Mouse (Mus musculus) ES-CJ7 (cell line): Measurements from ENCODE around the gene Slc22a13.

Experiments used
- DNase-seq: peaks from one replicate; pipeline ENCODE4 v3.0.0; 2011; ENCODE audit warnings: low read depth, low spot score

Gene Slc22a13

DNA sequence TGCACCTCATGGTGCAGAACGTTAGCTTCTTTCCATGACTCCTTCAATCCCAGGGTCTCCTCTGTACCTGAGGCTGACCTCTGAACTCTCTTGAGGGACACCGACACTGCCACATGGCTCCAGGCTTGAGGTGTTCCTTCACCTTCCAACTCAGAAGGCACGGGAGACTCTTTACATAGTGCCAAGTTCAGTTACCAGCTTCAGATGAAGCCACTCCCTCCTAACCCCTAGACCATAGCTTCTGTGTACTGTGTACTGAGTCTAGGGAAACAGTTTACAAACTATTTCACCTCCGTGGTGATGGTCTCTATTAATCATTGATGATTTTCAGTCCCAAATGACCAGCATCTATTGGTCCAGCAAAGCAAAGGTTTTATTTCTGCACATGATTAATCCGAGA is 7.2 kb downstream of the Slc22a13 start:
- no peak for DNase-seq

DNA sequence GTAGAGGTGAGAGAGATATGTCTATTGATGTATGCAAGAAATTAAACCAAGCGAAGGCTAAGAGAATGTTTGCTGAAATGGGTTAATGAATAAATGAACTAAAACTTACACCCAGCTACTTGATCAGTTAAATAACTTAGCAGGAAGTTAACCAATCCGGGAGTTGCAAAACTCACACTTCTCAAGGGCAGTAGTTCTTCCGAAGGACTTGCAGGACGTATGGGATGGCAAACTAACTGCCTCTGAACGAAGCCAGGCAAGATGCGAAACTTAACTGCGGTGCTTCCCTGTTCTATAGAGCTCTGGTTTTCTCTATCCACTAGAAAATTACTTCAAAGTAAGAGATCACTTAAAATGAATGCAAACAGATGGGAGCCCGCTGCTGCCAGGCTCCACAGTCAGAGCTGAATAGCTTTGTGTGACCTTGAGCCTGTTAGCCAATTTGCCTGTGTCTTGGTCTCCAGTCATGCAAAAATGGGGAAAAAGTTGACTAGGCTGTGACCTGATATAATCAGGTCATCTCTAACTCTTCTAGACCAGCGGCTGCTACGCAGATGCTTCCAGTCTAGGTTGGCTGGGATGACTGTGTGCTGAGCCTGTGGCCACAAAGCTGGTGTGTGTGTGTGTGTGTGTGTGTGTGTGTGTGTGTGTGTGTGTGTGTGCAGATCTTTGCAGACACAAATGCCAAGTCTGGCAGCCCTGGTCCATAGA is 9.6 kb downstream of the Slc22a13 start:
- no peak for DNase-seq

DNA sequence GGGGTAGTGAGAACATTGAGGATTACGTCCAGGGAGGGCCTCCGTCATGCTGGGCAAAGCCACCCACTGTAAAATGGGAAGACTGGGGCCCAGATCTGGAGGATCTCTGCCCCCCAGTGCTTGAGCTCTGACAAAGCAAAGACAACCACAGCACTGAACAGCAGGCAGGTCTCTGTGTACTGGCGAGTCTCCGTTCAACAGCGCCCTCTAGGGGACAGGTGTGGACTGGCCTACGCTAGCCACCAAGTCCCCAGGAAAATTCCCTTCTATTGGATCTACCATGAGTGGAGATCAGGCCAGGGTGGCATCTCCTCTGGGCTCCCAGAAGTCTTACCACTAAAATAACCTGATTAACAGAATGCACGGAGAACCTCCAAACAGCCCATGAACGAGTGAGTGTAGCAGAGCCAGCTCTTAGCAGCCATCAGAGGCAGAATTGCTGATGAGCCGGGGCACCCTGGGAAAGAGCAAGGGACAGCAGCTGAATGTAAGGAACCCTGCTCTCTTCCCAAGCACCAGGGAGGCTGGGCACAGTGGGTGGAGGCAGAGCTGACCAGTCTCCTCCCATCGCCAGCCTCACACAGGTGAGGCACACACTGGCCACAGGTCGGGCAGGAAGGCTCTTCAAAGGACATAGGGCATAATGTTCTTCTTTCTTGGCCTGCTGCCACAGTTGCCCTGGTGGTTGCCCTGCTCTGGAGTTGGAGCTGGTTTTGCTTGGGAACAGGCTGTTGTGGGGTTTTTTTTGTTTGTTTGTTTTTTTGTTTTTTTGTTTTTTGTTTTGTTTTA is 16.5 kb downstream of the Slc22a13 start:
- DNase-seq, result peak; percentile 76

DNA sequence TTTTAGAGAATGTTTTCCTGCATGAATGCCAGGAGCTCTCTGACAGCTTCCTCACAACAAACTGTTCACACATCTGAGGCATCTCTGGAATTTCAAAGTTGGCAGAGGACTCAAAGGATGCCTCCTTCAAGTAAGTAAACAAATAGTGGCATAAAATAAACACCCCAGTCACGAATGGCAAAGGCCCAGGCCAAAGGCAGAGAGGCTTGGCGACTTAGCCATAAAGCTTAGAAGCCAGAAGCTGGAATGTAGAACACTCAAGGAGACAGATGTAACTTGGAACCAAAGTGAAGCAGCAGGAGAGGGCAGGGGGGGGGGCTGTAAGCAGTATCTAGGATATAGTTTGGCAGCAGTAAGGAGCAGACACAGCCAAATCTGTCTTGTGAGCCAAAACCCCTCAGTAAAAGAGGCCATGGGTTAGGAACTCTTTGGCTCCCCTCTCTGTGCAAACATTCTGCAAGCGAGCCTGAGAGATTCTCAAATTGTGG is 27.6 kb downstream of the Slc22a13 start:
- no peak for DNase-seq

DNA sequence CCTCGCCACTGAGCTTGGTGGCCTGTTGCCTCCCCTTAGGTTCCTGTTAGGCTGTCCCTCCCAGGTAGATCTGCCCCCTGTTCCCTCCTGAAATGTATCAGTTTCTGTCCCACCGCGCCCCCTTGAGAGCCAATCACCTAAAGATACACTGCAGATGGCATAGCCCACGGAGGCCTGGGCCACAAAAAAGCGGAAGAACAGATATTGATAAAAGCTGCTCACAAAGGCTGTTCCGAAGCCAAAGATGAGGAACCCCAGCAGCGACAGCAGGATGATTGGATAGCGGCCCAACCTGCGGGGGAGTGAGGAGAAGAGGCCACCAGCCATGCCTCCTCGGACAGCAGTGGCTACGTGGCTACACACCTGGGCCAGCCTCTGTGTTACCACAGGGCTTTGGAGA is 29.6 kb downstream of the Slc22a13 start:
- DNase-seq, result no peak

DNA sequence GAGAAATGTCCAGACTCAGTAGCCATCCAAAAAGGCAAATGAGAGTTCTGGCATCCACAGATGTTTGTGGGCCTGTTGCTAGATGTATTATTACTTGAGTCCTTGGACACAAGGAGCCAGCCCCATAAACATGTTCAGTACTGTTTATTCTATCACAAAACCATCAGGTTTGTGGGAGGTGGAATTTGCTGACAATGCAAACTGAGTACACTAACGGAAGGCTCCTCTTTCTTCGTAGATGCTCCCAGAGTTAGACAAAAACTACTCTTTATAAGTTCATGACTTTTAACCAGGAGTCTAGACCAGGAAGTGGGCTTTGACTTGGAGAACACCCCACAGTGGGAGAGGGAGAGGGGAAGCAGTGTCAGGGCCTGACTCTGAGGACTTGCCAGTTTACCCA is 41.3 kb downstream of the Slc22a13 start:
- DNase-seq, result no peak

DNA sequence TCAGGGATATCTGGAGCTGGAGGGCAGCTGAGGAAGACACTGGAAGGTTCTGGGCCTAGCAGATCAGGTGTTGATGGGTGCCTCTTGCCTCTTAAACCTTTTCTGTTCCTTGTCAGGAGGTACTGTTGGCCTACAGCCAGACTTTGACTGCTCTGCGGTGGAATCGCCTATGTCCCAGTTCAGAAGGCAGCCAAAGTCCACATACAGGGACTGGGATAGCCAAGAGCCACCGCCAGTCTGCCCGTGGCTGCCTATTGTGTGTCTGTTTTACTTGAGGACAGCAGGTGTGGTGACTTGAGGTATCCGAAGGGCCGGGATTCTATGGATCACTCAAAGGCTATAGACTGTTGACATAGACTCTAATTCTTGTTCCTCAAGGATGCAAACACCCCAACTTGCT is 43.4 kb downstream of the Slc22a13 start:
- no peak for DNase-seq

DNA sequence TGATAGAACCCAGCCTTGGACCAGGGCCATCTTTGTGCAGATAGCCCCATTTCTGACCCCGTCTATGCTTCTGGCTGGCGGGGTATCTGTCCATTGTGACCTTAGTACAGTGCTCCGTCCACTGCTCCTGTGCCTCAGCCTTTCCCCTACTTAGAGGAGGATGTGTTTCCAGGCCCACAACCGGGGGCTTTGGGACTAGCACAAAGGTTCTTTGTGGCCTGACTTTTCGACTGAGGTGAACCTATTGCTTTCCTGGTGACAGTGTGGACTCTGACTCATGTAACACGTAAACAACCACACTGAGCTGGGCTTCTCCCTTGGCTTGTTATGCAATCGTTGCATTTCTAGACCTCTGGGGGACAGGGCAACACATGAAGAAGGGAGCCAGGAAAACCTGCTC is 44.2 kb downstream of the Slc22a13 start:
- no peak for DNase-seq

DNA sequence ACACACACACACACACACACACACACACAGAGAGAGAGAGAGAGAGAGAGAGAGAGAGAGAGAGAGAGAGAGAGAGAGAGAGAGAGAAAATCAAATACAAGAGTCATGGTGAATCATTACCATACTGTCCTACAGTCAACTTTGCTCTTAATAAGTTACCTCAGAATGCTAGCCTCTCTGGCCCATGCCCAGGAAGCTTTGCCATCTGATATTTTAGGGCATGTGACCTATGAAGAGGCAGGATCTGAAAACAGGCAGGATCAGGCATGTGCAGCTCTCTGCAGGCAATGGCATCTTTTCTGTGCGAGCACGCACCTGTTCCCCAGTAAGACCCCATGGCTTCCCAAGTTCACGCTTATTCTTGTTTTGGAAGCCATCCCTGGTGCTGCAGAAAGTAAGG is 48.2 kb downstream of the Slc22a13 start:
- no peak for DNase-seq

DNA sequence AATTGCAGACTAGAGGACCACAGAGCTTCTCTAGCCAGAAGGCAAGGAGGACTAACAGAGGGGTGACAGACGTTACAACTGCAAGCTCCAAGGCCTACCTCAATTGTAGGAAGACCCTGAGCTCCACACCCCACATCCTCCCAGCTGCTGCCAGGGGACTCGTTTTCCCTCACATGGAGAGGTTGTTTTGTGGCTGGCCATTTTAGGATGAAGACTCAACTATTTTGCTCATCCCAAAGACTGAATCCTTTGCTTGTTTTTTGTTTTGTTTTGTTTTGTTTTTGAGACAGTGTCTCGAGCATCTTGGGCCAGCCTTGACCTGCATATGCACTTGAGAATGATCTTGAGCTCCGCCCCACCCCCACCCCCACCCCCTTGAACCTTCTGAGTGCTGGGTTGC is 50.0 kb downstream of the Slc22a13 start, which contains the start of gene Gm47289:
Gm47289 (plus strand) TSS at position 301 of the 400 bp plus-strand sequence.
- DNase-seq, result no peak

DNA sequence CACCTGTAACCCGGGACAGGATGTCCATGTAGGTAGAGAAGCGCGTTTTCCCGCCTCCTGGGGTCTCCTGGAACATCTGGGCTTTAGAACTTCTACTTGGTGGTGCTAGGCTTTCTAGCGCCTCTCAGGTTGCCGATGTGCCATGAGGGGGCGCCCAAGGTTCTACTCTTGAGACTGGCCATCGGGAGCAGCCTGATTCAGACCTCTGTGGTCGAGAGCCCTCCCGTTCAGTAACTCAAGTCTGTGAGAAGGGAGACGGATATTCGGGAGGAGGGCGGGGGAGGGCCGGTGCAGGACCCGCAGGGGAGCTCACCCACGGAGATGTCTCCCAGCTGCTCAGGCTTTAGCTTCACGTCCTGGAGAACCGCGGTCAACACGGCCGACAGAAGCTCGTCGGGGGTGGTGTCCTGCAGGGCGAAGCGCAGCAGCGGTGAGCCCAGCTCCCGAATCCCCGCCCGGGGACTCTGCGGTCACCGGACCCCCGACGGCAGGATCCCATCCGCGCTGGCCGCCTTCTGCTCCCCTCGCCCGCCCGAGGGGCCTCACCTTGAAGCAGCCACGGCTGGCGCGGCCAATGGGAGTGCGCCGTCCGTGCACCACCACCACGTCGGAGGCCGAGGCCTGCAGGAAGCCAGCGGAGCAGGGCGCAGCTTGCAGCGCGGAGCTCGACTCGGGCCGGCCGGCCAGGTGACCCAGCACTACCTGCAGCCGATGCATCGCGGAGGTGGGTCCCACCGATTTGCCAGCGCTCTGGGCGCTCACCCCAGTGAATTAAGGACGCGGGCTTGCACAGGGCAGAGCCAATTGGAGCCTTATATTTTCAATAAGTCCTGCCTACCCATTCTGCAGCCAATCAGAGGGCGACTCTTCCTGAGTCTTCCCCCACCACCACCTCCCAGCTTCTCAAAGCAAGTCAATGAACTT is 52.4 kb downstream of the Slc22a13 start, which contains the start of gene Acaa1b:
Acaa1b (minus strand) TSS at position 816 of the 924 bp plus-strand sequence.
- peak; percentile 86 for DNase-seq

DNA sequence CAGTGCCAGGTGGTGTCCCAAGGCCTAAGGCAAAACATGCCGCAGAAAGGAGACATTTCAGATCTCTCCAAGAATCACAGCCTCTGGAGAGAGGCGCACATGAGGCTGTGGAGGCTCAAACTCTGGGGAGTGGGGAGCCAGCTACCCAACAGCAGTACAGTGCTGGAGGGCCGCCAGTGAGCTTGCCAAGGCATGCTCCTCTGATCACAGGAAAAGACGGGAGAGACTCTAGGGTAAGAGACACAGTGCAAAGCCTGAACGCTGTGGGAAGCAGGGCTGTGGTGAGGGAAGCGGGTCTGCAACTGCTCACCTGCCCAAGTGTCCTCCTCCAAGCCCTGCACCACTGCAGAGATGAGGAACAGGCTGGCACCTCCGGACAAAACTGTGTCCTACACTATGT is 53.1 kb downstream of the Slc22a13 start:
- no peak for DNase-seq

DNA sequence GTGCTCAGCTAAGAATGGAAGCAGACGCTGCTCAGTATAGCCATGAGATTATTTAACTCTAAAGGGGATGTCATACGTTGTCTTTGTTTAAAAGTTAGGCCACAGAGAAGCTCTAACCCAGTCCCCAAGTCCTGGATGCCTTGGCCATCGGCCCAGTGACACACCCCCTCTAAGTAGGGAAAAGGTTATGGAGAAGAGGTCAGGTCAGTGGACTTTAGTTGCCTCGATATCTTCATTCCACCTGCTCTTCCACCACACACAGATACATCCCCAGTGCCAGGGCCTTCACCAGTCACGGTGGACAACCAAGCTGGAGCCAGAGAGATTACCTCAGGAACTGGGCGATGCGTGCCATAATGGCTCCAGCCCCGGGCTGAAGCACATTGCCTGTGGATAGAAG is 53.5 kb downstream of the Slc22a13 start:
- DNase-seq, result no peak

DNA sequence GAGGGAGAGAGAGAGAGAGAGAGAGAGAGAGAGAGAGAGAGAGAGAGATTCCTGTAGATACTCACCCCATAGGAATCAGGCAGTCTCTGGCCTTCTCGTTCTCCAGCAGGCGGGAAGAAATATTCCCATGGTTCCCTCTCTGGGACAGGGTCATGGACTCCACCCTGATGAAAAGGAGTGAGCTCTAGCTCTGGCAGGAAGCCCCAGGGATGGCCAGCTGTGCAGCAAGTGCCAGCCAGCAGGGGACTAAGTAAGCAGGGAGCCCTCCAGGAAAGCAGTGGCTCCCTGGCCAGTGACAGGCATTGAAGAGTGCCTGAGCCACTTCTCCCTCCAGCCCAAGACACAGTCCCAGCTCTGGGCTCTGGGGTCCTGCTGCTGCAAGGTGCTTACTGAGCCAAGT is 57.1 kb downstream of the Slc22a13 start:
- no peak for DNase-seq

DNA sequence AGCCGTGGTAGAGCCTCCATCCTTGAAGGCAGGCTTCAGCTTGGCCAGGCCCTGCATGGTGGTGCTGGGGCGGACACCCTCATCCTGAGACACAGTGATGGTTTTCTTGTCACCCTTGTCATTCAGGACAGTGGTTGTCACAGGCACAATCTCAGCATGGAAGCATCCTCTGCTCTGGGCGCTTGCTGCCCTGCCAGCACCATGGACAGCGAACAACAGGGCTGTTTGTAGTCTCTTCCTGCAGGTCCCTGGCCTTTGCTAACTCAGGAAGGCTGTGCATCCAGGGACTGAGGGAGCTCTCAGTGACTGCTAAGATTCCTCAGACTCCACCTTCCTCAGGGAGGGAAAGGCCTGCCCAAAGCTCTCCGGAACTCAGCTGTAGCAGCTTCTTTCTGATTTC is 59.3 kb downstream of the Slc22a13 start:
- DNase-seq, result peak; percentile 81

DNA sequence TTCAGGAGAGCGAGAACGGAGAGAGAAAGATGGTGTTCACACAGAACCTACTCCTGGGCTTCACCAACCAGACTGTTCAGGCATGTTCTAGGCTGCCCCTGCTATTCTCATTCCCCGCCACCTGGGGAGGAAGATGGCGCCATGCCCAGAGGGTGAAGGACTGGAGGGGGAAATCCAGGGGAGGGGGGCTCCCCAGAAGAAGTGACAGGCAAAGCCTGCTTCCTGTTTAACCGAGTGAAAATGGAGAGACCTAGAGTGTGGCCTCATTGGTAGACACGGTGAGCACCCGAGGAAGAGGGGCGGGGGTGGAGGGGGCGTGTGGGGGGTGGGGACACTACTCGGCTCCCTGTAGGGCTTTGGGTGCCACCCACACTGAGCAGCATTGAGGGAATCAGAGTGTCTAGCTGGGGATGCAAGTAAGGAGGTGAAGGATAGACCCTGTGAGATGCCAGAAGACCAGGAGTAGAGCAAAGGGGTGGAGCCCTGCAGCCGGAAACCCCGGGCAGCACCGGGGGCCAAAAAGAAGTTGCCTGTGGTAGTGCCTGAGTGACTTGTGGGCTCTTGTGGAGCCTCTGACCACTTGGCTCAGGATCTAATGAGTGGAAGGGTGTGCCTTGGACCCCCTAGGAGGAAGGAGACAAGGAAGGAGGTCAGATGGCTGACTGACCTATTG is 62.7 kb downstream of the Slc22a13 start:
- no peak for DNase-seq

DNA sequence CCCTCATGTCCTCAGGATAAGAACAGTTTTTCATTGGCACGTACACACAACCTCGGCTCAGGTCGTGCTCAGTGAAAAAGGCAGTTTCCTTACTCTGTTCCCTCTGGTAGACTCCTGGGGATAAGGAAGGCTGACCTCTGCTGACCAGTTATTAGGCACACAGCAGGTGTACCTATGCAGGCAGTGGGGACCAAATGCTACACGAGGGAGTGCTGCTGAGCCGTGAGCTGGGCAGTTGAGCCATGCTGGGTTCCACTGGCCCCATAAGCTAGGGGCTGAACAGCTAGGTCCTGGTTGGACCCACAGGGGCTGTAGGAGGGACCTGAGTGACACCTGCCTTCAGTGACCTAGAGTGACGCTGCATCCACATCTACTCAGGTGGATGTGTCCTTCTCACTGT is 63.3 kb downstream of the Slc22a13 start:
- DNase-seq, result no peak

DNA sequence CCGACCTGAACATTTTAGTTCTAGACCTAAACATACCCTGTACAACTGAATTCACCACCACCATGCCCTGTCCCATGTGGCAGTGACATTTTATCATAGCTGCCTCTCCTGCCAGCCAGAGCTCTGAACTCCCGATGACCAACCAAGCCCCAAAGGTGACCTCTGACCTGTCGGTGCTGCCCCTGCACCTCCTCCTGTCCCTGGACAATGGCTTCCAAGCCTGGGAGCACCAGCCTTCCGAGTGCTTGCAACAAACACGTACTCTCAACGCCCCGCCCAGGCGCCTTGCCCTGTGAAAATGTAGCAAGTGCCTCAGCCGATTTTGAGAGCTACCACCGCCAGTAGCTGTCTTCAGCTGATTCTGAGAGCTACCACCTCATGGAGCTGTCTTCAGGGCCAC is 63.8 kb downstream of the Slc22a13 start:
- no peak for DNase-seq

DNA sequence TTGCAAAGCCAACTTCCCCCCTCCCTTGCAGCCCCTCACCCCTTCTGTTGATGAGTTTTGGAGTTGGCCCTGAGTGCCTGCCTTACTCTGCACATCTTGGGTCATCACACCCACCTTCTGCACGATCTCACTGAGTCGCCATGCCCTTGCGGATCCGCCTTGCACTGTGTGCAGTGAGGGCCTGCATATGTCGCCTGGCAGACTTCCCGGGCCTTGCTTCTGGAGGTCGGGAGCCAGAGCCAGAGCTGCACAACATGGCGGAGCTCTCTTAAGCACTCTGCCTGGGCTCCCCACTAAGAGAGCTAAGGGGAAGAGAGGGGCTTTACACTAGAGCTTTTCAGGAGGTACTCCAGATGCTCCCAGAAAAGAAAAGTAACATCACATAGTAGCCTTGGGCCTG is 64.2 kb downstream of the Slc22a13 start:
- DNase-seq, result no peak

DNA sequence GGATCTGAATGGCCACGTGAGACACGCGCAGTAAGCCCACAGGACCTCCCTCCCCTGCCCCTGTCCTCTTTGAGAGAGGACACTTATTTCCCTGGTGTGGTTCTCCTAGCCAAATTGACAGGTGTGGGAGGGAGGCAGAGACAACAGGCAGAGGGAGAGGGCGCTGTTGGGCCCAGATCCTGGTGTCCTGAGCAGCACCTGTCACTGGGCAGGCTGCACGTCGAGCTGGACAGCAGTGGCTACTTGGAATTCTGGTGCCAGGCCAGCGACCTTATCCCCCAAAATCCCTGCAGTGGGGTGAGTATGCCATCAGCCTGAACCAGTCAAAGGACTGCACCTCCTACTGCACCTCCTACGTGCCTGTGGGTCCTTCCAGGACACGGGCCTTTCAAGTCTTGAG is 65.5 kb downstream of the Slc22a13 start:
- DNase-seq, result no peak
